Mouse (Mus musculus): ENCODE measurements at regions not wholly inside any gene's neighbourhood (a gene's known extent, or its start where the extent isn't known, plus 50 kb on each side); places are given as distances from the start of the nearest gene placed in this dataset.

GRCm38 (mm10) chr12:61146695-61147094 lies 376.3 kb upstream of the Lrfn5 start:
- DNase-seq, result no peak

GRCm38 (mm10) chr12:61175331-61175730 lies 347.6 kb upstream of the Lrfn5 start:
- peak; percentile 20 for DNase-seq

Measured in adrenal gland, postnatal 25 days (tissue).